Mouse (Mus musculus): Measurements from ENCODE around the gene Cops8. TPM values are rescaled to one million over a fixed set of nuclear protein-coding genes. Genes with fewer than 3 reads are reported as not detected.

Gene Cops8
- 191 and 199 TPM in 2 replicates for polyA plus RNA-seq (2015; fragmentation: Nextera tagmentation; extraction: Ambion mirVana)

GRCm38 (mm10) chr1:90602759-90603560, at the start of gene Cops8:
Gene Cops8 (plus strand): TSS chr1:90602981.
- H3K9ac ChIP-seq (replicated peaks; ENCODE audit: low read depth, low read length): peak within 1 kb of the TSS; percentile 86
- peak within 1 kb of the TSS; percentile 54; the same call in 1 of the 2 replicates for H3K27ac ChIP-seq (ENCODE audit: low read length)
- peaks cover 16% of the 10 kb centered on the region for H3K36me3 ChIP-seq (ENCODE audit: control insufficient read depth, insufficient read depth)
- ATAC-seq: peak; percentile 100
- 0 out of 2 replicates have a peak, but pooled peaks cover 3% of the 10 kb centered on the region for H3K27me3 ChIP-seq (replicated peaks; ENCODE audit: control insufficient read depth, insufficient read depth, low read length)
- no peaks in the 10 kb centered on the region for H3K9me3 ChIP-seq (ENCODE audit: control insufficient read depth, low read length)
- 3% methylated on average over 48 of the region's 48 CpGs for WGBS
- H3K4me2 ChIP-seq (ENCODE audit: low read length): peak within 1 kb of the TSS; percentile 62
- H3K4me1 ChIP-seq (replicated peaks; ENCODE audit: control insufficient read depth, insufficient read depth, low read length): peaks cover 10% of the 10 kb centered on the region
- H3K4me3 ChIP-seq (replicated peaks; ENCODE audit: low read length): peak within 1 kb of the TSS; percentile 95

DNA sequence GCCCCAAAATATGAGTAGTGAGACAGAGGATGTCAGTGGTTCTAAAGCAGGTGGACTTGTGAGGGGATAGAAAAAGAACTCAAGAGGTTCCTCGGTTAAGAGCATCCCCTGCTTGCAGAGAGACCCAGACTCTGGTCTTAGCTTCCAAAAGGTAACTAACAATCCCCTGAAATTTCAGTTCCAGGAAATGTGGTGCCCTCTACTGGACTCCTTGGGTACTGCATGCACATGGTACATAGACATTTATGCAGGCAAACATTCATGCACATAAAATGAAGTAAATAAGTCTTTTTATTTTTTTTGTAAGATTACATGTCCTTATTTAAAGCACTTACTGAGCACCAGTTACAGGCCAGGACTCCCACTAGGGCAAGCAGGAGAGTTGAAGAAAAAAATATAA, 45.6 kb upstream of the Cops8 start:
- Histone ChIP-seq H3K9ac (replicated peaks; ENCODE audit: low read depth, low read length) (no peak overlapping the region), H3K27me3 (replicated peaks; ENCODE audit: control insufficient read depth, insufficient read depth, low read length) (no peaks in the 10 kb centered on the region), H3K4me2 (ENCODE audit: low read length) (no peak overlapping the region), H3K36me3 (ENCODE audit: control insufficient read depth, insufficient read depth) (no peaks in the 10 kb centered on the region), H3K4me1 (replicated peaks; ENCODE audit: control insufficient read depth, insufficient read depth, low read length) (peaks cover 4% of the 10 kb centered on the region), H3K27ac (ENCODE audit: low read length) (no peak overlapping the region), H3K4me3 (replicated peaks; ENCODE audit: low read length) (no peak overlapping the region), H3K9me3 (ENCODE audit: control insufficient read depth, low read length) (no peaks in the 10 kb centered on the region; the same call in 1 of the 2 replicates)
- no peak for ATAC-seq
- 97% methylated on average over 1 of the region's 1 CpGs for WGBS

- H3K27me3 ChIP-seq (replicated peaks; ENCODE audit: control insufficient read depth, insufficient read depth, low read length): no peaks in the 10 kb centered on the region
- H3K4me1 ChIP-seq (replicated peaks; ENCODE audit: control insufficient read depth, insufficient read depth, low read length): peaks cover 4% of the 10 kb centered on the region
- whole genome bisulfite sequencing: 10% methylated on average over 5 of the region's 5 CpGs
- no peak overlapping the region for H3K9ac ChIP-seq (replicated peaks; ENCODE audit: low read depth, low read length)
- no peaks in the 10 kb centered on the region; the same call in 1 of the 2 replicates for H3K9me3 ChIP-seq (ENCODE audit: control insufficient read depth, low read length)
- peak; percentile 81 for ATAC-seq
- H3K36me3 ChIP-seq (ENCODE audit: control insufficient read depth, insufficient read depth): no peaks in the 10 kb centered on the region
- H3K27ac ChIP-seq (ENCODE audit: low read length): no peak overlapping the region
- no peak overlapping the region for H3K4me2 ChIP-seq (ENCODE audit: low read length)
- no peak overlapping the region for H3K4me3 ChIP-seq (replicated peaks; ENCODE audit: low read length)
These were observed 41.6 kb upstream of the Cops8 start for GRCm38 (mm10) chr1:90560942-90561726.

- no peak for ATAC-seq
These were observed 38.8 kb upstream of the Cops8 start for GRCm38 (mm10) chr1:90563945-90564344.

DNA sequence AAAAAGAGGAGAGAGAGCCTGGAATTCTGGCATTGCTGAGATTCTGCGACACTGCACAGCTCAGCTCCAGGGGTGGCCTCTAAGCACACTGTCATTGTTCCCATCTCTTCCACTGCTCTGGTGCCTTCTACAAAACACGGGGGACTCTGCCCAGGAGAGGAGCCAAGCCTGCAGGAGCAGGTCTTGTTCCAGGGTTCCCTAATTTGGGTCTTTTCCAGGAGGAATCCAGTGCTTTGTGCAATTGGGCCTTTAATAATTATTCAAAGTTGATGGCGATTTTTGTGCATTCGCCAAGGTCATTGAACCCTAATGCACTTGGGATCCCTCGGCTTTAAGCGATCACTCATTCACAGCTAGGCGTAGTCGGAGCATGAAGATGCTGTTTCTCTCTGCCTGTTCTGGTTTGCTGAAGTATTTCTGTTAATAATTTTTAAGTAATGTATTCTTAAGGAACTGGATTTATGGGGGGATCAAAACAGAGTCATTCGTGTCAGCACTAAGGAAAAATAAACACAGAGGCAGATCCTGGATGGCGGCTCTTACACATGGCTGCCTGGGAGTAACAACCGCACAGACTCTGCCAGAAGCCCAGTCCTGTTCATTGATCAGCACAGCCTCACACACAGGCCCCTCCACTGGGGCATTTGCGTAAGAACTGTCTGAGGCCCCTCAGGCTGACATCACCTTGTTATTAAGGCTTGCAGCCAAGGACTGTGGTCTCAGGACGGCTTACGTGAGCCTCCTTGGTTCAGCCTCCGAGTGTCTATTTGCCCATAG, 35.9 kb upstream of the Cops8 start:
- 0 out of 2 replicates have a peak, but pooled peaks have one; percentile 62 for ATAC-seq
- H3K9me3 ChIP-seq (ENCODE audit: control insufficient read depth, low read length): no peaks in the 10 kb centered on the region; the same call in 1 of the 2 replicates
- no peaks in the 10 kb centered on the region for H3K36me3 ChIP-seq (ENCODE audit: control insufficient read depth, insufficient read depth)
- no peak overlapping the region for H3K4me3 ChIP-seq (replicated peaks; ENCODE audit: low read length)
- peaks cover 3% of the 10 kb centered on the region; the same call in 1 of the 2 replicates for H3K4me1 ChIP-seq (replicated peaks; ENCODE audit: control insufficient read depth, insufficient read depth, low read length)
- no peak overlapping the region for H3K4me2 ChIP-seq (ENCODE audit: low read length)
- H3K27me3 ChIP-seq (replicated peaks; ENCODE audit: control insufficient read depth, insufficient read depth, low read length): no peaks in the 10 kb centered on the region
- 31% methylated on average over 15 of the region's 15 CpGs for WGBS
- H3K27ac ChIP-seq (ENCODE audit: low read length): no peak overlapping the region
- no peak overlapping the region for H3K9ac ChIP-seq (replicated peaks; ENCODE audit: low read depth, low read length)

More at GRCm38 (mm10) chr1:90563945-90564344, 38.8 kb upstream of the Cops8 start:
- WGBS: 93% methylated on average over 3 of the region's 3 CpGs
- Histone ChIP-seq H3K4me2 (ENCODE audit: low read length) (no peak overlapping the region), H3K4me3 (replicated peaks; ENCODE audit: low read length) (no peak overlapping the region), H3K4me1 (replicated peaks; ENCODE audit: control insufficient read depth, insufficient read depth, low read length) (peaks cover 6% of the 10 kb centered on the region), H3K27me3 (replicated peaks; ENCODE audit: control insufficient read depth, insufficient read depth, low read length) (no peaks in the 10 kb centered on the region), H3K9ac (replicated peaks; ENCODE audit: low read depth, low read length) (no peak overlapping the region), H3K36me3 (ENCODE audit: control insufficient read depth, insufficient read depth) (no peaks in the 10 kb centered on the region), H3K27ac (ENCODE audit: low read length) (no peak overlapping the region), H3K9me3 (ENCODE audit: control insufficient read depth, low read length) (no peaks in the 10 kb centered on the region; the same call in 1 of the 2 replicates)

- no peaks in the 10 kb centered on the region for H3K4me1 ChIP-seq (replicated peaks; ENCODE audit: control insufficient read depth, insufficient read depth, low read length)
- no peaks in the 10 kb centered on the region for H3K36me3 ChIP-seq (ENCODE audit: control insufficient read depth, insufficient read depth)
- WGBS: 92% methylated on average over 6 of the region's 6 CpGs
- H3K4me3 ChIP-seq (replicated peaks; ENCODE audit: low read length): no peak overlapping the region
- ATAC-seq: no peak
- no peaks in the 10 kb centered on the region; the same call in 1 of the 2 replicates for H3K9me3 ChIP-seq (ENCODE audit: control insufficient read depth, low read length)
- H3K27me3 ChIP-seq (replicated peaks; ENCODE audit: control insufficient read depth, insufficient read depth, low read length): no peaks in the 10 kb centered on the region
- no peak overlapping the region for H3K4me2 ChIP-seq (ENCODE audit: low read length)
- H3K9ac ChIP-seq (replicated peaks; ENCODE audit: low read depth, low read length): no peak overlapping the region
- H3K27ac ChIP-seq (ENCODE audit: low read length): no peak overlapping the region
These were observed 28.9 kb upstream of the Cops8 start for GRCm38 (mm10) chr1:90573831-90574230.

GRCm38 (mm10) chr1:90574845-90575244, 27.9 kb upstream of the Cops8 start:
- H3K4me2 ChIP-seq (ENCODE audit: low read length): no peak overlapping the region
- H3K27me3 ChIP-seq (replicated peaks; ENCODE audit: control insufficient read depth, insufficient read depth, low read length): no peaks in the 10 kb centered on the region
- no peaks in the 10 kb centered on the region for H3K4me1 ChIP-seq (replicated peaks; ENCODE audit: control insufficient read depth, insufficient read depth, low read length)
- no peak for ATAC-seq
- WGBS: 29% methylated on average over 3 of the region's 3 CpGs
- H3K27ac ChIP-seq (ENCODE audit: low read length): no peak overlapping the region
- no peak overlapping the region for H3K9ac ChIP-seq (replicated peaks; ENCODE audit: low read depth, low read length)
- no peaks in the 10 kb centered on the region for H3K36me3 ChIP-seq (ENCODE audit: control insufficient read depth, insufficient read depth)
- no peak overlapping the region for H3K4me3 ChIP-seq (replicated peaks; ENCODE audit: low read length)
- H3K9me3 ChIP-seq (ENCODE audit: control insufficient read depth, low read length): no peaks in the 10 kb centered on the region

GRCm38 (mm10) chr1:90577417-90577816, 25.4 kb upstream of the Cops8 start:
- 73% methylated on average over 5 of the region's 5 CpGs for WGBS
- Histone ChIP-seq H3K27ac (ENCODE audit: low read length) (no peak overlapping the region), H3K4me3 (replicated peaks; ENCODE audit: low read length) (no peak overlapping the region)

More at GRCm38 (mm10) chr1:90577417-90577816, 25.4 kb upstream of the Cops8 start:
- ATAC-seq: no peak
- Histone ChIP-seq H3K27me3 (replicated peaks; ENCODE audit: control insufficient read depth, insufficient read depth, low read length) (no peaks in the 10 kb centered on the region), H3K9ac (replicated peaks; ENCODE audit: low read depth, low read length) (no peak overlapping the region), H3K4me2 (ENCODE audit: low read length) (no peak overlapping the region), H3K4me1 (replicated peaks; ENCODE audit: control insufficient read depth, insufficient read depth, low read length) (no peaks in the 10 kb centered on the region), H3K36me3 (ENCODE audit: control insufficient read depth, insufficient read depth) (no peaks in the 10 kb centered on the region), H3K9me3 (ENCODE audit: control insufficient read depth, low read length) (no peaks in the 10 kb centered on the region)
